Comparison of ENCODE assay signal across 8 mouse cellular contexts in genomic region chr5:90661436-90661835, GRCm38 (mm10). TPM values are rescaled to one million over a fixed set of nuclear protein-coding genes. Genes with fewer than 3 reads are reported as not detected.
DNase-seq lines count a peak whose midpoint lies in the region; ATAC-seq lines count a peak whose summit lies in the region.
"Had no signal": no experiment of that assay in that cellular context is flagged by ENCODE, and none has a peak within 500 bp of the region (broad histone marks: within the 10 kb centered on the region; RNA-seq: fewer than 3 reads in every experiment).

No protein-coding gene starts in this region.

- 27% methylated on average over 9 of the region's 9 CpGs for WGBS in forebrain, embryonic 10.5 days
- whole genome bisulfite sequencing in limb, embryonic 11.5 days: 13% methylated on average over 9 of the region's 9 CpGs

- H3K9ac ChIP-seq in limb, embryonic 11.5 days (ENCODE audit: low read length): no peak overlapping the region

- peak; percentile 61; the same call in 1 of the 2 replicates for ATAC-seq in limb, embryonic 11.5 days (ENCODE audit: insufficient number of reproducible peaks, low FRiP score, low TSS enrichment, low read depth)
- ATAC-seq in monocyte, adult 5-6 weeks (replicated peaks; ENCODE audit: insufficient number of reproducible peaks, low FRiP score, low TSS enrichment, poor library complexity, severe bottlenecking): peak; percentile 65

- H3K9me3 ChIP-seq in forebrain, embryonic 10.5 days: no peaks in the 10 kb centered on the region
- H3K9me3 ChIP-seq in limb, embryonic 11.5 days (ENCODE audit: control insufficient read depth, low read length): no peaks in the 10 kb centered on the region

- H3K36me3 ChIP-seq in forebrain, embryonic 10.5 days (replicated peaks): no peaks in the 10 kb centered on the region
- H3K36me3 ChIP-seq in limb, embryonic 11.5 days (ENCODE audit: control insufficient read depth, insufficient read depth, low read length): no peaks in the 10 kb centered on the region

- peak; percentile 43 for DNase-seq in thymus, postnatal 14 days
- no peak for DNase-seq in thymus, adult 18-20 months
- peak; percentile 69 for DNase-seq in adrenal gland, postnatal 14 days
- DNase-seq in forebrain, embryonic 10.5 days (ENCODE audit: extremely low spot score, low spot score): peak; percentile 38
- peak; percentile 67 for DNase-seq in induced T-regulatory cell, adult 2 months (ENCODE audit: low read depth)
- DNase-seq in limb, embryonic 11.5 days (ENCODE audit: low spot score): peak; percentile 68

- no peaks in the 10 kb centered on the region for H3K27me3 ChIP-seq in forebrain, embryonic 10.5 days (ENCODE audit: poor library complexity, severe bottlenecking)
- H3K27me3 ChIP-seq in limb, embryonic 11.5 days (ENCODE audit: control insufficient read depth, insufficient read depth, low read length): no peaks in the 10 kb centered on the region

- H3K4me1 ChIP-seq in forebrain, embryonic 10.5 days: no peaks in the 10 kb centered on the region; the same call in 1 of the 2 replicates
- H3K4me1 ChIP-seq in limb, embryonic 11.5 days (ENCODE audit: control insufficient read depth, insufficient read depth, low read length): no peaks in the 10 kb centered on the region

- H3K4me2 ChIP-seq in limb, embryonic 11.5 days (ENCODE audit: low read depth, severe bottlenecking): no peak overlapping the region

- H3K4me3 ChIP-seq in forebrain, embryonic 10.5 days: no peak overlapping the region
- H3K4me3 ChIP-seq in limb, embryonic 11.5 days (ENCODE audit: low read depth, low read length): no peak overlapping the region
- H3K4me3 ChIP-seq: myocyte had no signal

- H3K27ac ChIP-seq in forebrain, embryonic 10.5 days: no peak overlapping the region
- no peak overlapping the region for H3K27ac ChIP-seq in limb, embryonic 11.5 days (replicated peaks; ENCODE audit: low read depth, low read length)

RNA-seq across cellular contexts. Expression of gene Rassf6, which starts 21.0 kb away (rescaled TPM):
- total RNA-seq in adrenal gland, postnatal 14 days (2021): 3.1 and 3.5 TPM in 2 replicates
- polyA plus RNA-seq in forebrain, embryonic 10.5 days (2016; fragmentation: Nextera tagmentation; extraction: Ambion mirVana): 0.09 and 0.23 TPM in 2 replicates
- 0.73 and 1.1 TPM in 2 replicates for polyA plus RNA-seq in limb, embryonic 11.5 days (2014; fragmentation: Nextera tagmentation; extraction: Ambion mirVana)
- total RNA-seq in monocyte, adult 5-6 weeks (2017): 0.76 TPM in 1 of 3 replicates, not detected in the others
- polyA plus RNA-seq: myocyte had no signal

Comparison
In these comparisons a context has a peak if more than half of its experiments do, and no peak if none do; other contexts are left out.
1. DNase-seq: peak in thymus, postnatal 14 days (single experiment), adrenal gland, postnatal 14 days (single experiment), forebrain, embryonic 10.5 days (single experiment), induced T-regulatory cell, adult 2 months (single experiment) and limb, embryonic 11.5 days (single experiment); none in thymus, adult 18-20 months (0 of 2).